Mouse (Mus musculus) liver, embryonic 12.5 days (tissue): Measurements from ENCODE around the gene Mis12. TPM values are rescaled to one million over a fixed set of nuclear protein-coding genes. Genes with fewer than 3 reads are reported as not detected.

Experiments used
- ATAC-seq: fragments of 200-750 bp; cut with Nextera tagmentation; 2 replicates; pipeline ENCODE4 v1.8.0; 2017; ENCODE audit warnings: moderate number of reproducible peaks, mild to moderate bottlenecking, moderate library complexity
- H3K27ac ChIP-seq: fragments of 300-500 bp; sonication (generic); 2 replicates; pipeline ENCODE4 v1.5.1; 2016; ENCODE audit warnings: mild to moderate bottlenecking
- H3K27me3 ChIP-seq: fragments of 300-500 bp; sonication (generic); replicated peaks from 2 replicates; pipeline ENCODE4 v1.6.1; 2016; ENCODE audit warnings: mild to moderate bottlenecking, moderate library complexity
- H3K36me3 ChIP-seq: fragments of 300-500 bp; sonication (generic); 2 replicates; pipeline ENCODE4 v1.6.1; 2016; ENCODE audit warnings: mild to moderate bottlenecking, moderate library complexity
- H3K4me1 ChIP-seq: fragments of 300-500 bp; sonication (generic); 2 replicates; pipeline ENCODE4 v1.6.1; 2016
- H3K4me2 ChIP-seq: fragments of 300-500 bp; sonication (generic); 2 replicates; pipeline ENCODE4 v1.6.1; 2016; ENCODE audit warnings: mild to moderate bottlenecking, moderate library complexity
- H3K4me3 ChIP-seq: fragments of 300-500 bp; sonication (generic); 2 replicates; pipeline ENCODE4 v1.5.1; 2016; ENCODE audit warnings: mild to moderate bottlenecking, moderate library complexity
- H3K9ac ChIP-seq: fragments of 300-500 bp; sonication (generic); 2 replicates; pipeline ENCODE4 v1.6.1; 2016; ENCODE audit warnings: mild to moderate bottlenecking, moderate library complexity
- H3K9me3 ChIP-seq: fragments of 300-500 bp; sonication (generic); replicated peaks from 2 replicates; pipeline ENCODE4 v1.6.1; 2016; ENCODE audit warnings: mild to moderate bottlenecking, moderate library complexity
- WGBS: fragments of 180-500 bp; shearing (Covaris S2); methylation state at CpG from one replicate; pipeline ENCODE4 v1.1.7; 2016; ENCODE audit not compliant: insufficient replicate concordance; 5-methylcytosine and 5-hydroxymethylcytosine counted together
- polyA plus RNA-seq: library from polyadenylated mRNA; unstranded; fragments of >200 nt; fragmentation: Nextera tagmentation; extraction: Ambion mirVana; gene quantifications from 2 replicates; pipeline ENCODE4 v1.2.1, GENCODE M21; 2016

Mis12 gene
- polyA plus RNA-seq = 29.3 and 31.4 TPM in 2 replicates

DNA sequence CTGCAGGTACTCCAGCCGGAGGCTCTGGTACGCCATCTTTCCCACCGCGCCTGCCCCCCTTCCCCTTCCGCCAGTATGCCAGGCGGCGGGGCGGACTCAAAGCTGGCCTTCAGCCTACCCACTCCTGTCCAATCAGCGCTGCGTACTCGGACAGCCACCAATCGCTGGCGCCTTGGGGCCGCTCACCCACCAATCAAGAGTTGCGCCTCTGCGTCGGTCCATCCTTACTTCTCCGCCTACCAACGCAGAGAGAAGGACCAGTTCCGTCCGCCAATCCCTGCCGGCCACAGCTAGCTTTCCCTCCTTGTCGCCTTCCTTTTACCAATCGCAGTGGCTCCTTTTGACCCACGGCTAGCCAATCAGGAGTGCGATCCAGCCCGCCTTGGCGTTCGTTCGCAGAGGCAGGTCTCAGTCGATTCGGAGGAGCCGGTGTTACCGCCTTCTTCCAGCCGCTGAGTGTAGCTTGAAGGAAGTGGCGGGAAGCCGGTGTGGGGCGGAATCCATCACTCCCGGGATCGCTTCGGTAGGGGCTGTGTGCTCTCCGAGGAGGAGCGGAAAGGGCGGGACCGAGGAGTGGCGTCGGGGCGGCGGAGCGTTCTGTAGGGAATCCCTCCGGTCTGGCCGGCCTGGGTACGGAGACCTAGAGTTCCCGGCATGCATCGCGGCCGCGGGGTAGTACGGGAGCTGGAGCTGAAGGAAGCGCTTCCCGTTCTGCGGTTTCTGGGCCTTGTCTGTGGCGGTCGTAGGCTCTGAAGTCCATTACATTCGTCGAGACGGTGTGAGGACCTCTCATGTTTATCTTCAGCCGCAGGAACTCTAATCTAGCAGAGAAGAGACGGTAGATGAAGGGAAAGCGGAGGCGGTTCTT, at the start of gene Mis12, which contains the start of gene Derl2:
Gene Mis12 (plus strand): TSS at position 411 of the 868 bp plus-strand sequence.
Gene Derl2 (minus strand): TSS at position 641 of the 868 bp plus-strand sequence.
- H3K4me3 ChIP-seq = peak within 1 kb of the TSS; percentile 83
- under 1% methylated on average over 71 of the region's 71 CpGs for WGBS

DNA sequence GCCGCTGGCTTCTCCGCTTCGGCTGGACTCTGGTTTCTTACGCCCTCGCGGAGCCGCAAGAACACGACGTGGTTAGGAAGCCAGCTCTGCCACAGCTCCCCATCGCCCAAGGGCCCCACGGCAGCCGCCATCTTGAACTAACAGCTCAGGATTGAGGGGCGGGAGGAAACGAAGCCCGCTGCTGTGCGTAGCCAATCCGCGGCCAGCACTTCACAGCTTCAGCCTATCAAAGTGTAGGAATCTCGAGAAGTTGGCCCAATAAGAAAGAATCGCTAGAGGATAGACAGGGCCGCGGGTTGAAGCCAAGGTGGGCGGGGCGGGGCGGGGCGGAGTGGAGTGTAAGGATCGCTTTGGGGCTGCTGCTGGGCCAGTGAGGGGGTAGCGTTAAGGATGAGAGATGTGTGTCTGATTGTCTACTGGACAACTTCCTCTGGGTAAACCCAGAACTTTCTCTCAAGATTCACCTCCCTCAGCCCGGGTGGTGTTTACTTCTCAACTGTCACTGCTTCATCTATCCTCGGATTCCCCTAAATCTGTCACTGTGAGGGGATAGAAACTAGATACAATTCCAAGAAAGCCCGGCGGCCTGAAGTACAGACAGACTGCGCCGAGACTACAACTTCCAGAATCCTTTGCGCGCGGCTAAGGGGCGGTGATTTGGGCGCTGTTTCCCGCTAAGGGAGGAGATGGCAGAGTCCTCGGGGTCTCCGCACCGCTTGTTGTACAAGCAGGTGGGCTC, 49.4 kb upstream of the Mis12 start, which contains the start of the genes Nup88 and Rpain:
Gene Nup88 (minus strand): TSS at position 153 of the 739 bp plus-strand sequence.
Gene Rpain (plus strand): TSS at position 393 of the 739 bp plus-strand sequence.
- H3K4me2 ChIP-seq = peak within 1 kb of the TSS; percentile 89
- peak within 1 kb of the TSS; percentile 98 for H3K27ac ChIP-seq
- peaks cover 53% of the 10 kb centered on the region for H3K4me1 ChIP-seq
- no peaks in the 10 kb centered on the region for H3K27me3 ChIP-seq
- ATAC-seq = peak; percentile 92
- no peaks in the 10 kb centered on the region for H3K9me3 ChIP-seq
- H3K4me3 ChIP-seq = peak within 1 kb of the TSS; percentile 90
- peaks cover 58% of the 10 kb centered on the region for H3K36me3 ChIP-seq
- H3K9ac ChIP-seq = peak within 1 kb of the TSS; percentile 86
- WGBS = under 1% methylated on average over 43 of the region's 43 CpGs

More for the DNA sequence above, at the start of gene Mis12, which contains the start of gene Derl2:
- no peaks in the 10 kb centered on the region for H3K9me3 ChIP-seq
- H3K4me2 ChIP-seq = peak within 1 kb of the TSS; percentile 92
- no peaks in the 10 kb centered on the region for H3K27me3 ChIP-seq
- H3K27ac ChIP-seq = peak within 1 kb of the TSS; percentile 93
- peaks cover 42% of the 10 kb centered on the region for H3K36me3 ChIP-seq
- peak; percentile 98 for ATAC-seq
- peaks cover 54% of the 10 kb centered on the region for H3K4me1 ChIP-seq
- H3K9ac ChIP-seq = peak within 1 kb of the TSS; percentile 84

DNA sequence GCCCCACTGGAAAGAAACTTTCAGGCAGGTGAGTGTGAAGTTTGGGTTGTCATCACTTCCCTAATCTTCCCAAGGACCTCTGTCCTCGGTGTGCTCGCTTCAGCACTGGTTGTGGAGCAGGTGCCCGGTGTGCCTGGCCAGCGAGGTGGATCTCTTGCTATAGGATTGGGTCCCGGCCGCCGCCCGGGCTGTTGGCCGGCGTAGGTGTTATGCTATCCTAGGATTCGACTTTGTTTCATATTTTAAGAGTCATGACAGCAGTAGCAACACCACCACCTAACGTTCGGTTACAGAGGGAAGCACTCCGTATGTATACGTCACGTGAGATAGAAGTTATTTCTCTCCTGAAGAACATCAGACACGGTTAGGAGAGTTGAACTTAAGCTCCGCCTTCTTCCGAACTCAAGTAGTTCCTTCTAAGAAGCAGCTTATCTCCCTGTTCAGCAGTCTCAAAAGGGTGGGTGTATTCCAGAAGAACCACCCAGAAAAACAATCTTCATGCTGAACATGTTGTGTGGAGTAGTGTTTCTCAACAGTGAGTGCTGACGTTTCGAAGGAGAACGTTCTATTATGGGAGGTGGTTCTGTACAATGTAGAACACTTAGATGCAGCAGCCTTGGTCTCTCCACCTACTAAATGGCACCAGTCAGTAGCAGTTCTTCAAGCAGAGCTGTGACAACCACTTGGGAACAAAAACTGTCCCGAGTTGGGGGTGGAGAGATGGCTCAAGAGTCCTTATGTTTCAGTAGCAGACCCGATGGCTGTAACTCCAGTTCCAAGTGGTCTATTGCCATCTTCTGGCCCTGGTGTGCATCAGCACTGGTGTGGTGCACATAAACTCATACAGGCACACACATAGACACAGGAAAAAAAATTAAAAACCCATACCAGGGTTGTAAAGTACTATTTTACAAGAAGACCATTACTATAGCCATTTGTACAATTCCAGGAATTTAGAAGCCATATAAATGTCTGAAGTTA, 48.6 kb upstream of the Mis12 start:
- Histone ChIP-seq H3K9ac (peak overlapping the region; percentile 84), H3K4me1 (peaks cover 61% of the 10 kb centered on the region), H3K36me3 (peaks cover 58% of the 10 kb centered on the region), H3K9me3 (no peaks in the 10 kb centered on the region), H3K27ac (peak overlapping the region; percentile 98), H3K4me3 (peak overlapping the region; percentile 90), H3K4me2 (peak overlapping the region; percentile 89), H3K27me3 (no peaks in the 10 kb centered on the region)
- ATAC-seq = peak; percentile 72
- 8% methylated on average over 24 of the region's 24 CpGs for WGBS

DNA sequence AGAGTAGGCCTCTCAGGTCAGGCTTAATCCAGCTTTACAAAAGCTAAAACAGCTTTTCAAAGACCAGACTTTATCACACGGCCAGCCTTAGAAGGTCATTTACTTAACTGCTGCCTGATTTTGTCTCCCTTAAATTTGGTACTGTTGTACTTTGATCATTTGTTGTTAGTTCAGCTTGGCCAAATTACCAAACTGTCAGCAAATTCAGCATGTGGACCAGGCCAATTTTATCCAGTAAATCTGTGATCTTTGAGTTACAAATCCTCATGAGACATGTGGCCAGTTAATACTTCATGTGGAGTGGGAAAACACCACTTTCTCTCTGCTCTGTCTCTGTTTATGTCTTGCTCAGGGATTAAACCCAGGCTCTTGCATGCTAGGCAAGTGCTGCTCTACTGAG, 46.8 kb upstream of the Mis12 start:
- Histone ChIP-seq H3K27ac (peak overlapping the region; percentile 51; the same call in 1 of the 2 replicates), H3K9ac (peak overlapping the region; percentile 84; the same call in 1 of the 2 replicates), H3K4me1 (peaks cover 58% of the 10 kb centered on the region), H3K27me3 (no peaks in the 10 kb centered on the region), H3K9me3 (no peaks in the 10 kb centered on the region), H3K4me3 (peak overlapping the region; percentile 90; the same call in 1 of the 2 replicates), H3K4me2 (peak overlapping the region; percentile 89), H3K36me3 (peaks cover 63% of the 10 kb centered on the region)
- no peak for ATAC-seq
- WGBS = 62% methylated on average over 1 of the region's 1 CpGs

DNA sequence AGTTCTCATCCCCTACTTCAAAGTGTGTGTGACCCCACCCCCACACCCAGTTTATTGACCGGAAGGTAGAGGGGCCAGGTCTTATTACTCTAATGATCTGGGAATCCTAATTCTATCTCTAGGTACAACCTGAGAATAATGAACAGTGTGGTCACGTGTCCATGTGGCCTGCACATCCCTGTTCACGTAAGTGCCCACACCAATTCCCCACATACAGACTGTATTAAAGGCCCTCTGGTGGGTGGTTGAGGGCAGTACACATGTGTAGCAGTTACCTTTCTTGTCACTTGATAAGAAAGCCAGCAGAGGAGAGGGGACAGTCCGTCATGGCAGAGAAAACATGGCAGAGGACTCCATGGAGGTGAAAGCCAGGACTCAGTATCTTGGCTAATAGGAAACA, 45.5 kb upstream of the Mis12 start:
- H3K9ac ChIP-seq = no peak overlapping the region
- ATAC-seq = no peak
- WGBS = 68% methylated on average over 4 of the region's 4 CpGs
- H3K27ac ChIP-seq = peak overlapping the region; percentile 41; the same call in 1 of the 2 replicates
- H3K4me3 ChIP-seq = no peak overlapping the region
- no peaks in the 10 kb centered on the region for H3K9me3 ChIP-seq
- peaks cover 52% of the 10 kb centered on the region for H3K4me1 ChIP-seq
- peaks cover 75% of the 10 kb centered on the region for H3K36me3 ChIP-seq
- H3K4me2 ChIP-seq = no peak overlapping the region
- no peaks in the 10 kb centered on the region for H3K27me3 ChIP-seq

DNA sequence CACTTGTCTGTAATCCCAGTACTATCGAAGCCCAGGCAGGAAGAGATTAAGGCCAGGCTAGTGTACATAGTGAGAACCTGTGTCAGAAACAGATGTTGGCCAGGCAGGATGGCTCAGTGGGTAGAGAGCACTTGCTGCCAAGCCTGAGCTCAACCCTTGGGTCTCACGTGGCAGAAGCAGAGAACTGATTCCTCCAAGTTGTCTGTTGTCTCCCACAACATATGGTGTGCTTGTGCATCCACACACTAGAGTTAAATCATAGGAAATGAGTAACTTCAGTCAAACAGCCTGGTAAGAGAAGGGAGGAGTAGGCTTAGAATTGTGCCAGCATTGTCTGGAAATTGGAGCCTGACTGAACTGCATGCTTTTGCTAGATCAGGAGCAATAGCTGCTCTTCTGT, 44.2 kb upstream of the Mis12 start:
- no peaks in the 10 kb centered on the region for H3K9me3 ChIP-seq
- no peaks in the 10 kb centered on the region for H3K27me3 ChIP-seq
- H3K4me1 ChIP-seq = peaks cover 61% of the 10 kb centered on the region
- no peak for ATAC-seq
- no peak overlapping the region for H3K4me2 ChIP-seq
- WGBS = 62% methylated on average over 2 of the region's 2 CpGs
- H3K9ac ChIP-seq = no peak overlapping the region
- H3K4me3 ChIP-seq = no peak overlapping the region
- H3K36me3 ChIP-seq = peaks cover 87% of the 10 kb centered on the region
- peak overlapping the region; percentile 41; the same call in 1 of the 2 replicates for H3K27ac ChIP-seq

DNA sequence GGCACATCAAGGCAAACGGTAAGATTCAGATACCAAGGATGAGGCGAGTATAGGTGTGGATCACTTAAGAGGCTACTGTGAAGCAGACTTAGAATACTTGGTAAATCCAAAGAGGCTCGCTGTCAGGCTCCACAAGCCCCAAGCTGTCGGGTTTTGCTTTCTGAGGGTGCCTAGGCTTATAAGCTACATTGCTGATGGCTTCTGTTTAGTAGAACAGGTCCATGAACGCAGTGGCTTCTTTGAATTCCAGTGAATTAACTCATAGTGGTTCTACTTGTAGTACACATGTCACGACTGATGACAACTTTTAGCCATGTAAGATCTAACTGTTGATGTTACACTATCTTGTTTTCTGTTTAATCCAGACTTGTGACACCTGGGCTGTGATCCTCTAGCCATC, 42.1 kb upstream of the Mis12 start:
- no peak overlapping the region for H3K4me2 ChIP-seq
- H3K27me3 ChIP-seq = no peaks in the 10 kb centered on the region
- 81% methylated on average over 6 of the region's 6 CpGs for WGBS
- no peaks in the 10 kb centered on the region for H3K9me3 ChIP-seq
- no peak for ATAC-seq
- H3K27ac ChIP-seq = no peak overlapping the region; the same call in 1 of the 2 replicates
- peaks cover 66% of the 10 kb centered on the region for H3K4me1 ChIP-seq
- peaks cover 94% of the 10 kb centered on the region for H3K36me3 ChIP-seq
- H3K9ac ChIP-seq = no peak overlapping the region
- no peak overlapping the region for H3K4me3 ChIP-seq

DNA sequence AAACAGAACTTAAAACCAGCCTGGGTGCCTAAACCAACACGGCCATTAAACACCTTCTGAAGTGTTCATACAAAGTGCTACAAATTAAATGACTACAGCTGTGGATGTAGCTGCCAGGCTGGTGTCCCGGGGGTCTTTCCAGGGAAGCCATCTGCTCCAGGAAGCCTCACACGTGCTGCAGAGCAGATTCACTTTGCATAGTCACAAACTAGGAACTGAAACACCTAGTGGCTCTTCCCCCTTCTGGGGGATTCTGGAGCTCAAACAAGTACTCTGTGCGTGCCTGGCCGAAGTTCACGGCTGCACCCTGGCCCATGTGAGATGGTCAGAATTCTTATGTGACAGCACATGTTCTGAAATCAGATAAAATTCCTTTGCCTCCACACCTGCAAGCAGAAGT, 39.2 kb upstream of the Mis12 start:
- H3K4me1 ChIP-seq = peaks cover 46% of the 10 kb centered on the region
- H3K9ac ChIP-seq = no peak overlapping the region
- H3K36me3 ChIP-seq = peaks cover 76% of the 10 kb centered on the region
- H3K9me3 ChIP-seq = no peaks in the 10 kb centered on the region
- no peak overlapping the region for H3K4me3 ChIP-seq
- H3K27me3 ChIP-seq = no peaks in the 10 kb centered on the region
- peak overlapping the region; percentile 14; the same call in 1 of the 2 replicates for H3K27ac ChIP-seq
- 79% methylated on average over 6 of the region's 6 CpGs for WGBS
- no peak for ATAC-seq
- H3K4me2 ChIP-seq = no peak overlapping the region

DNA sequence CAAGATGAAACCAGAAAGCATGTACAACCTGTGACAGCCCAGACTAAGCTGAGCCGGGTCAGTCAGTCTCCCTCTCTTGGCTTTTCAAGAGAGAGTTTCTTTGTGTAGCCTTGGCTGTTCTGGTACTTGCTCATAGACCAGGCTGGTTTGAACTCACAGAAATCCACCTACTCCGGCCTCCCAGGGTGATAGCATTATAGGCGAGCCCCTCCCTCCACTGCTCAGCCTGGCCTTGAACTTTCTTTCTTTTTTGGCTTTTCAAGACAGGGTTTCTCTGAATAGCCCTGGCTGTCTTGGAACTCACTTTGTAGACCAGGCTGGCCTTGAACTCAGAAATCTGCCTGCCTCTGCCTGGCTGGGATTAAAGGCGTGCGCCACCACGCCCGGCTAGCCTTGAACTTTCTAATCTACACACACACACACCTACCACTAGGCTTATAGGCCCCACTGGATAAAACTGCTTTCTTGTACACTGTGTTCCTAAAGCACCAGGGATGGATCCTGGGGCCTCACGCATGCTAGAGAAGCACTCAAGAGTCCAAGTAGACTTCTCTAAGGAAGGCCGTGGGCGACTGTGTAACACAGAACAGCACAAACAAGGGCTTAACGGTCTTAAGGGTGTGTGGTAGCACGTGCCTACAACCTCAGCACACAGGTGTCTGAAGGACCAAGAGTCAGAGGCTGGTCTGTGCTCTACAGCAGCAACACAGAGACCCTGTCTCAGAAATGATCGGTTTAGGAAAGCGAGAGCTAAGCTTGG, 38.5 kb upstream of the Mis12 start:
- H3K9ac ChIP-seq = peak overlapping the region; percentile 93; the same call in 1 of the 2 replicates
- H3K9me3 ChIP-seq = no peaks in the 10 kb centered on the region
- peak overlapping the region; percentile 62 for H3K27ac ChIP-seq
- ATAC-seq = peak; percentile 38
- no peaks in the 10 kb centered on the region for H3K27me3 ChIP-seq
- peaks cover 76% of the 10 kb centered on the region for H3K36me3 ChIP-seq
- 74% methylated on average over 14 of the region's 14 CpGs for WGBS
- H3K4me3 ChIP-seq = peak overlapping the region; percentile 99
- peak overlapping the region; percentile 97 for H3K4me2 ChIP-seq
- peaks cover 41% of the 10 kb centered on the region for H3K4me1 ChIP-seq

DNA sequence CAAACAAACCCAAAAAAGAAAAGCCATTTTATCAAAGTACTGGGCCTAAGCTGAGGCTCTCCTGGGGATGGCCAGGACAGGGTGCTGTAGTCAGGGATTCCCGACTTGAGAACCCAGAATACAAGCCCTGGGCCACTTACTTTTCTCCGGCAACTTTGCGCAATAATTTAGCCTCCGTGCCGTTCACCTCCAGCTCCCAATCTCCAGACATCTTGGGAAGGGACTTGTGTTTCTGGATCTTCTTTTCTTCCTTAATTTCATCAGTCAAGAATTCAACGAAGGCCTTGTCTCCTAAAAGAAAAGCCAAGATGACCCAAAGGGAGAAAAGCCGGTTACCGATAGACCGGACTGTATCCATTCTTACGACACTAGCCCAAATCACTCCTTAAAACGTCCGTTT, 37.4 kb upstream of the Mis12 start:
- H3K27ac ChIP-seq = peak overlapping the region; percentile 76
- no peaks in the 10 kb centered on the region for H3K27me3 ChIP-seq
- H3K4me2 ChIP-seq = peak overlapping the region; percentile 97
- H3K9me3 ChIP-seq = no peaks in the 10 kb centered on the region
- 3% methylated on average over 12 of the region's 12 CpGs for WGBS
- H3K9ac ChIP-seq = peak overlapping the region; percentile 93
- peak overlapping the region; percentile 99 for H3K4me3 ChIP-seq
- ATAC-seq = no peak
- peaks cover 76% of the 10 kb centered on the region for H3K36me3 ChIP-seq
- H3K4me1 ChIP-seq = peaks cover 41% of the 10 kb centered on the region
